Mouse (Mus musculus) kidney, adult 8-10 months (tissue): ENCODE results near the gene Bcam.
"Not testable (repeated sequence)": the region's sequence is repeated elsewhere in the genome, so short reads cannot be mapped to it uniquely, and the experiment has no call there.

Experiments
- DNase-seq, 2 experiments: peaks; one replicate each; pipeline ENCODE4 v3.0.0; 2022

The Bcam gene

DNA sequence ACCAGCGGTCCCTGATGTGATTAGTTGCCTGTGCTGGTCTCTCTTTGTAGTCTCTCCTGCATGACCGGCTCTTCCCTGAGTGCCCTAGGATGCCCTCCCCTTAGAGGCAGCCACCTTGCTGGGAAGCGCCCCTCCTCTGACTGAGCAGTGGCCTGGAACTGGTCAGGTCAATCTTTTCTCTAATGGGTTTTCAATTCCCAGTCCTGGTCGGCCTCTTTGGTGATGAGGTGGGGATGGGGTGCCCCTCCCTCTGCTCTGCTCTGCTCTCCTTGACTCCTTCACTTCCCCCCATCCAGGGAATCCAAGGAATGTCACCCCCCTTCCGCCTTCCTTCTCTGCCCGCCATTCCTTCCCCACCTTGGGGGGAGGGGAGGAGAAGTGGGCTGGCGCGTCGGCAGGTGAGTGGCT, at the start of gene Bcam:
Gene Bcam, minus strand, starts transcription at position 33 of the 408 bp plus-strand sequence.
- peak in 1 of 2 experiments; percentile 67 for DNase-seq

DNA sequence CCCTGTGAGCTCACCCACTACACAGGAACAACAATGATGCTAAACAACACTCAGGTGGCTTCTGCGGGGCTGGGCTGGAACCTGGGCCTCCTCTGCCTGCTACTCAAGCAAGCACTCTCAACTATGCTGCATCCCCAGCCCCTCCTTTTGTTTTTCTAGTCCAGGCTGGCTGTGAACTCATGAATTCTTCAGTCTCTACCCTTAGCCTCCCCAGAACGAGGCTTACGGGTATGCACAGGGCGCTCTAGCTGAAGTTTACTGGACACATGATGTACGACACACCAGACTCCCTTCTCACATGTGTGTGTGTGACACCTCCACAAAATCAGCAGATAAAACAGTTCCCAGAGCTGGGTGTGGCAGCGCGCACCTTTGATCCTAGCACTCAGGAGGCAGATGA, 48.1 kb upstream of the Bcam start:
- DNase-seq: no peak

DNA sequence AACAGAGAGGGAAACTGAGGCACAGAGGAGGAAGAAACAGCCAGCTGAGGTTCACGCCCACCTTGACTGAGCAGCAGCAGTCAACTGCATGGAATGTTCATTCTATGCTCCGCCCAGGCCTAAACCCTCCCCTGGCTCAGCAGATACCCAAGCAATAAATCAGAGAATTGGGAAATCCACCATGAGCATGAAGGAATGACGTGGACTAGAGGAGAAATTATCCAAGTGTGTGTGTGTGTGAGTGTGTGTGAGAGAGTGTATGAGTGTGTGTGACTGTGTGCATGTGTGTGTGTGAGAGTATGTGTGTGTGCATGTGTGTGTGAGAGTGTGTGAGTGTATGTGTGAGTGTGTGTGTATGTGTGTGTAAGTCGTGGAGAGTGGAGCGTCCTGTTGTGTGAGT, 47.6 kb upstream of the Bcam start:
- DNase-seq: no peak

DNA sequence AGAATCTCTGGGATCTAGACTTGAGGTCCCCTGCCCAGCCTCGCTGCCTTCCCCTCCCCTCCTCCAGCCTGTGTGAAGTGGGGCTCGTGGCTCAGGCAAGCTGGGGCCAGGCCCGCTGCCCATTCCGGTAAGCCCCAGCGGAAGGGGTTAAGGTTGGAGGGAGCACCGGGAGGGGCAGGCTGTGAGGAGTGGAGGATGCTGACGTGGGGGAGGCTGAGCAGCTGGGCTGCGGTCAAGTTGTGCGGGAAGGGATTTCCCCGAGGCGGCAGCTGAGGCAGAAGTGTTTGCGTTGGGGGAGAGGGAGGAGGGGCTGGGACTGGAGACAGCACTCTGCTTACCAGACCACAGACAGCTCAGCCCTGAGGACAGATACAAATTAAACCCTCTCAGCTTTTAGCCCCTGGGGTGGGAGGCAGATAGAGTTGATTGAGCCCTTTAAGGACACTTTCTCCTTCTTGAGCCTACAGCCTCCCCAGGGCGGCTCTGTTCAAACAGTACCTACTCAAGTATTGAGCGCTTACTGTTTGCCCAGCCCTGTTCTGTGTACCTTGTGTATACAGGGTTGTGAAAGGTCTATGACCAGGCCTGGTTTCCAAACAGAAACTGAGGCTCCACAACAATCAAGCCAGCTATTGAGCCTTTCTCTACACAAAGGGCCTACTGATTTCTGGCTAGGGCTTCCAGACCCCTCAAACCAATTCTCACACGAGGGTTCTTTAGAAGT, 46.7 kb upstream of the Bcam start:
- DNase-seq: no peak

DNA sequence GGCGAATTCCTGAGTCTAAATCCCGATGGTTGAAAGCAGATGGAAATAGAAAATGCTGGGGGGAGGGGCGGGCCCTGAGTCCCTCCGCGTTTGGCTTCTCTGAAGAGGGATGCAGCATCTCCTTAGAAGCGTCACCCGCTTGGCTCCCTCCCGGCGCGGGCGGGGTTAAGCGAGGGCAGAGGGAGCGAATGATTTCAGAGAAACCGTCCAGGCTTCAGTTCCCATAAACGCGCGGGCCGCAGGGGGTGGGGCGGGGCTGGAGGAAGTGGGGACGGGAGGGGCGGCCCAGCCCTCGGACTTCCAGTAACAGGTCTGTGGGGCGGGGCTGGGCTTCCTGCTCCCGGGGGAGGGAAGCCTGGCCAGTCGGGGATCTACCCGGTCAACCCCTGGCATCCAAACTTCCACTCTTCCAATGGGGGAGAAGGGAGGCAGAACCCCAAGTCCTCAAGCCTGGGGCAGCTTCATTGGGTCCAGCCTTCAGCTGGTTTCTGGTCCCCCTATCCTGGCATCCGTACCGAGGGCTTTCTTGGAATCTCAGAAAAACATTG, 45.5 kb upstream of the Bcam start:
- DNase-seq: peak; percentile 82 to 85

DNA sequence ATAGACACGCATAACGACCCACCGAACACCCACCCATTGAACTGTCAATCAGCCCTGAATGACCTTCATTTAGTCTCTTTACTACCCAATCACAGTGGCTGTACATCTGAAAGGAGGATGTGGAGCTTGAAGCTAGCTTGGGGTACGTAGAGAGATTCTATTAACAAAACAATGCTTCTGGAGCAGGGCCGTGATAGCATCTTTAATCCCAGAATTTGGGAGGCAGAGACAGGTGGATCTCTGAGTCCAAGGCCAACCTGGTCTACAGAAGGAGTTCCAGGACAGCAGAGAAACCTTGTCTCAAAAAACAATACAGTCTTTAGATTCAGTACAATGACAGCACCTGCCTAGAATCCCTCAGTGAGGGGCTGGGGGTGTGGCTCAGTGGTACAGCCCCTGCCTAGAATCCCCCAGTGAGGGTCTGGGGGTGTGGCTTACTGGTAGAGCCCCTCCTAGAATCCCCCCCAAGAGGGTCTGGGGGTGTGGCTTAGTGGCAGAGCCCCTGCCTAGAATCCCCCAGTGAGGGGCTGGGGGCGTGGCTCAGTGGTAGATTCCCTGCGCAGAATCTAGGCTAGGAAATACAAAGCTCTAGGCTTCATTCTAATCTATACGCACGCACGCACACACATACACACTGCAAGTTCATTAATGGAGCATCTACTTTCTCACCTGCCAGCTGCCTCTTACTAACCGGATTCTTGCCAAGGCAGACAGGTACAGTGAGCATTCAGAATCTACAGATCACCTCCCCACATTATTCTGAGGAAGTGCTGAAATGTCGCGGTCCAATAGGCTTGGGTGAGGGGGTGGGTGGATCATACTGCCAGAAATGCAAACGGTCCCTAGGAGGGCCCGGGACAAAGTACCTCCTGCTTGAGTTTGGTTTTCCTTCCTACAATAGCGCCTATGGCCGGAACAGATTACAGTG, 44.7 kb upstream of the Bcam start:
- no peak for DNase-seq

DNA sequence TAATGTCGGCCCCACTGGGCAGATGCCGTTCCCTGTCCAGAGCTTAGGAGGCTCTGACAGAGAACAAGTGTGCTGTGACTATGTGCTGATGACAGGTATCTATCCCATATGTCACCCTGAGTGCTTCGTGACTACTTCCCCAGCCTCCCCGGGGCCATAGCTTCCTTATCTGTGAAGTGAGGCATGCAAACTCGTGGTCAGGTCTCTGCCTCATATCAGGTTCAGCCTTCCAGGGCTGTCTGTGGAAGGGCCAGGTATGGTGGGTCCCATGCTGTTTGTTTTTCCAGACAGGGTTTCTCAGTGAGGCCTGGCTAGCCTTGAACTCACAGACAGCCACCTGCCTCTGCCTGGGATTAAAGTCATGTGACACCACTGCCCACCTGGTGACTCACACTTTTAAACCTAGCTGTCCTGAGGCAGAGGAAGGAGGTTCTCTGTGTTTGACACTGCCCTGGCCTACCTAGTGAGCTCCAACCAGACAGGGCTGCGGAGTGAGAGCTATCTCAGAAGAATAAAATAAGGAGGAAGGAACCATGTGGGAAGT, 42.8 kb upstream of the Bcam start:
- DNase-seq: no peak

DNA sequence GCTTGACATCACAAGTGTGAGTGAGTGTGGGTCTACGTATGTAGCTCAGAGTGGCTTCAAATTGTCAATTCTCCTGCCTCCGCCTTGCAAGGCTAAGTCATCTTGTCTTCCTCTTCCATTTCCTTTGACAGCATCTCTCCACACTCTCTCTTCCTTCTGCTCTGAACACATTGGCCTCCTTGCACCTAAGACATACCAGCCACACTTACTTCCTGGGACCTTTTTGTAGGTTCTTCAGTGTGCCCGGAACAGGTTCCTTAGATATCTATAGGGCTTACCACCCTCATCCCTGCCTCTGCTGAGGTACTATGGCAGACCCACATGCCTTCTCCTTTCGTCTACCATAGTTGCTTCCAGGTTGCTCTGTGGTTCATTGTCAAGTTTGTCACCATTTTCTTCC, 42.3 kb upstream of the Bcam start:
- DNase-seq: no peak

DNA sequence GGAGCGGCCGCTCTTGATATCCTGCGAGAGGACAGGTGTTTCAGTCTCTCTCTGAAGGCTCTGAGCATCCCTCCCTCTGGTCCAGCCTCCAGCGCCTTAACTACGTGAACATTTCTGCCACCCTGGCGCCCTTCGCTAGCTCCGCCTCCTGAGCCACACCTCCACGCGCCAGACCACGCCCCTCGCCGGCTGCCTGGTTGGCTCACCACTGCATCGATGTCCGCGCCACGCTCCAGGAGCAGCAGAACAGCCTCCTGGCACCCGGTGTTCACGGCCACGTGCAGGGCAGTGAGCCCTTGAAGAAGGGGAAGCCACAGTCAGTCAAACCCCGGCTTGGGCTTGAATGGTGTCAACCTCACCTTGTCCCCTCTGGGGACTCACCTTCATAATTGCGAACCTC, 40.3 kb upstream of the Bcam start:
- DNase-seq: peak; percentile 72 to 85

DNA sequence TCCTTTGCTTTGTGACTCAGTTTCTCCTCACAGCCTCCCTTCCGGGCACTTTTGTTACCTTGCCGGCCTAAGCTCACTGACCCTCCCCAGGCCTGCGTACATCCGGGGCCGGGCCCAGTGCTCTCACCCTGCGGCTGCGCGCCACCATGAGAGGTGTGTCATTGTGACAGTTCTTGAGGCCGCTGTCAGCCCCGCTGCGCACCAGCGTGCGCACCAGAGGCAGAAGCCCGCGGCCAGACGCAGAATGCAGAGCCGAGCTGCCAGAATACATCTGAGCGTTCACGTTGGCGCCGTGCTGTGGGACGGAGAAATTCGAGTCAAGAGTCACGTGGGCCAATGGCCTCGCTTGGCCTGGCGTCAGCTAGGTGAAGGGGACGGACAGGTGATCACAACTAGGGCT, 38.6 kb upstream of the Bcam start:
- peak in 1 of 2 experiments; percentile 44 for DNase-seq

DNA sequence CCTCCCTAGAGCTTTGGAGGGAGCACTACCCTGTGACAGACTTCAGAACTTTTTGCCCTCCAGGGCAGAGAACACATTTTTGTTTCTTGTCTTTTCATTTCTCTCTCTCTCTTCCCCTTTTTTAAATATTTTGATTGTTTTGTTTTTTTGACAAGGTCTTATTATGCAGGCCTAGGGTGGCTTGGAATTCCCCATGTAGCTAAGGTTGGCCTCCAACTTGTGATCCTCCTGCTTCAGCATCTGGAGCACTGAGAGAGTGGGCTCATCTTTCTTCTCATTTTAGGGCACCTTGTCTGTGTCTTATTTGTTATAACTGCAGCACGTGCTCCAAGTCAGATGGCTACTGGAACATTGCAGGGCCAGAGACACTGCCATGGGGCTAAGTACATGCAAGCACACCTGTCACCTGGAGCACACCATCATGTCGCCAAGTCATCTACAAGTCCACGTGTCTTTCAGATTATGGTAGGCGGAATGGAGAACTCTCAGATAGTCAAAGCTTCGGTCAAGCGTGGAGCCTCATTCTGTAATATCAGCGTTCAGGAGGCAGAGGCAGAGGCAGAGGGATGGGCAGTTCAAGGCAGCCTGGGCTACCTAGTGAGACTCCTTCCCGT, 35.6 kb upstream of the Bcam start:
- DNase-seq: no peak

DNA sequence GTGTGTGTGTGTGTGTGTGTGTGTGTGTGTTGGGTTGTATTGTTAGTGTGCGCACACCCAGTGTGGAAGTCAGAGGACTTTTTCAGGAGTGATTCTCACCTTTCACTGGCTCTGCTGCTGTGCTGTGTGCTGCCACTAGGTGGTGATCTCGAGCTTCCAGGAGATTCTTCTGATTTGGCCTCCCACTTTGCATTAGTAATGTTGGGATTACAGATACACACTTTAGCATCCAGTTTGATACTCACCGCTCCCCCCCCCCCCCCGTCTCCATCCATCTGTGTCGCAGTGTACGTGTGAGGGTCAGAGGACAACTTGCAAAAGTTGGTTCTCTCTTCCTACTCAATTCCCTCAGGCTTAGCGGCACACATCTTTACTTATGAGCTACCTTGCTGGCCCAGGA, 32.2 kb upstream of the Bcam start:
- DNase-seq: peak in 1 of 2 experiments; percentile 80

DNA sequence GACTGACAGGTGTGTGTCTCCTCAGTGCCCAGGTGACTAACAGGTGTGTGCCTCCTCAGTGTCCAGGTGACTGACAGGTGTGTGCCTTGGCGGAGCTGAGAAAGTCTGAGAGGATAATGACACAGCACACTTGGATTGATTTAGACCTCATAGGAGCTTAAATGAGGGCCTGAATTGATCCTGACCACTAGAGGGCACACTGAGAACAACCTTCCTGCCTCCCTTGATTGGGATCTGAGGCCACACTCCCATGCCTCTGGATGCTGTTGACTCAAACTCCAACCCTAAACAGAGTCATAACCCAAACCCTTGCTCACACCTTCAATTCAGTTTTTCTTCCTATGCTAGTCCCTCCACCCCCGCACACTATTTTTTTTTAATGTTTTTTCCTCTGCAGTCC, 29.9 kb upstream of the Bcam start:
- DNase-seq: peak in 1 of 2 experiments; percentile 80

DNA sequence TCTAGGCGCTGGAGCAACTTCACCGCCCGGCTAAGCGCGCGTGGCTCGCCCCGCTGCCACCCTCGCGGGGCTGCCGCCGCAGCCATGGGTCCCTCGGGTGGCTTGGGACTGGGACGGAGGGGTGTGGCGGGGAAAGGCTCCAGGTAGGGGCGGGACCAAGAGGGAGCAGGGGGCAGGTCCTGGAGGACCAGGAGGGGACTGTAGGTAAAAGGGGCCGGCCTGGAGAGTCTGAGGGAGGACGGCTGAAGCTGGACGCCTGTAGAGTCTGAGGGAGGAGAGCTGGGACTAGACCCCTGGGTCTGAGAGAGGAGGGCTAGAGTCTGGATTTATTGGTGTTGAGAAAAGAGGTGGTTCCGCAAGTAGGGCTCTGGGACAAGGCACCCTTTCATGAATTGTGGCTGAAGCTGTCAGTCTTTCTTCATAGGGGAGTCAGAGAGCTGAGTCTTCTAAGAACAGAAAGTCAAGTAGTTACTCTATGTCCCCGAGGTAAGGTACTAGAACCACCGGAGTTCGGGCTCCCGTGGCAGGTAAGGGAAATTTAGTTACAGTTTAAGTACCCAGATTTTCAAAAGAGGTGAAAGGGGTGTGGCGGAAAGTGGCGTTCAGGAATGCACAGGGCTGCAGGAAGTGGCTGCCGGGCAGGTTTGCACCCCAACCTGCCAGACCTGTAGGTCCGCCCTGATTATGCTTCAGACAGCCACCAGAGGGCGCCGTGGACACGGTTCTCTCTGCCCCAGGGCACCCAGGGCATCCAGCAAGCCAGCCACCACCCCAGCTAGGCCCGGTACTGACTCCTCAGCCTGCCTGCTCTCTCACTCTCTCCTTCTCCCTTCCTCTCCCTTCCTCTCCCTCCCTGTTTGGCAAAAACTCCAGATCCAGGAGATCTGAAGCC, 26.1 kb upstream of the Bcam start, which contains the start of gene Cblc:
Gene Cblc, minus strand, starts transcription at position 113 of the 892 bp plus-strand sequence.
- peak; percentile 91 to 92 for DNase-seq

DNA sequence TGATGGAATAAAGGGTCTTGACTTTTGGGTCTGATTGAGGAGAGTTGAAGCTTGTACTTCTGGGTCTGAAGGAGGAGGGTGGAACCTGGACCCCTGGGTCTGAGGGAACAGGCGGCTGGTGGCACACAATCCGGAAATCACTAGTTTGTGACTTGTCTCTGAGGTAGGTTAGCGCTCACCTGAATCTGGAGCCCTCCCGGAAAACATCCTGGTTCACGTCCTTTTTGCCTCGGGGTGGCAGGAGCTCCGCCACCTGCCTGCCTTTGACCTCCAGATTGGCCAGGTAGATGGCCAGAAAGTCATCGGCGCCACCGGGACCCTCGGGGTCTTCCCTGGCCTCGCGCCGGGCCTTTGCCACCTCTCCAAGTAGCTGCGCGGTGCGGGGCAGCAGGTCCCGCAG, 25.4 kb upstream of the Bcam start:
- no peak for DNase-seq

DNA sequence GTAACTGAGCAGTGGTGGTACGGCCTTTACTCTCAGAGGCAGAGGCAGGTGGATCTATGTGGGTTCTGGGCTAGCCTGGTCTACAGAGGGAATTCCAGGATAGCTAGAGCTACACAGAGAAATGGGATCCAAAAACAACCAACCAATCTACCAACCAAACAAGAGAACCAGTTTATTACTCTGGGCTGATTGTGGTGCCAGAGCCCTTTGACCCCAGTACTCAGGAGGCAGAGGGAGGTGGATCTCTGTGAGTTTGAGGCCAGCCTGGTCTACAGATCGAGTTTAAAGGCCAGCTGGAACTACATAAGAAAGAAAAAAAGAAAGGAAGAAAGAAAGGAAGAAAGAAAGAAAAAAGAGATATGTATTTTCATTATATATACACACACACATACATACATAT, 24.4 kb upstream of the Bcam start:
- no peak for DNase-seq

DNA sequence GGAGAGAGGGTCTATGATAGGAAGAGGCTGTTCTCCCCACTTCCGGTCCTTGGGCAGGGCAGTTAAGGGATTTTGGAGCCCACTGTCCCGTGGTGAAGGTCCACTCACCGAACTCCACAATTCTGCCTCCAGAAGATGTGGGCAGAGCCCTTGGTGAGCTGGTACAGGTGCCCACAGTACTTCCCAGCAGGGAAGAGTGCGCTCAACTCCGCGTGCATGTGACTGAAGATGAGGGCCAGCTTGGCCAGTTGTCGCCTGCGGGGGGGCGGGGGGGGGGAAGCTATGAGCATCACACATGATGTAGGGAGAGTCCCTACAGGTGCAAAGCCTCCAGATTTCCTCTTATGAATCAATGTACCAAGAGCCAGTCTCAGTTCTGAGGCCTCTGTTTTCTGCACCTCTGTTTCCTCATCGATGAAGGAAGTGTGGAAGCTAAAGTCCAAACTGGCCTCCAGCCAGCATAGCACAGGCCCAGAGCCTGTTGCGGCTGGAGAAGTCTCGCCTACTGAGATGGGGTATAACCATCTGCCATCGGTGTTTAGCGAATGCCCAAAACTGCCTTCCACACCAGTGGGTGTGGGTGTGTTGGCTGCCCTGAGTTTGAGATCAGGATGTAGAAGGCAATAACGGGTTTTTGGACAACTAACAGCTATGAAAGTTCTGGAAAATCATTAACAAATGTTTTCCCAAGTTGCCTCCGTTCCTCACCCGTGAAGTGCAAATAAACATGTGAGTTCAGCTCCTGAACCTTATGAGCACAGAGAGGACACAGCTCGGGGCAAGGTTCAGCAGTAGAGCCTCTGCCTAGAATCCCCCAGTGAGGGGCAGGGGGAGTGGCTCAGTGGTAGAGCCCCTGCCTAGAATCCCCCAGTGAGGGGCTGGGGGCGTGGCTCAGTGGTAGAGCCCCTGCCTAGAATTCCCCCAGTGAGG, 22.1 kb upstream of the Bcam start:
- peak; percentile 73 to 80 for DNase-seq

DNA sequence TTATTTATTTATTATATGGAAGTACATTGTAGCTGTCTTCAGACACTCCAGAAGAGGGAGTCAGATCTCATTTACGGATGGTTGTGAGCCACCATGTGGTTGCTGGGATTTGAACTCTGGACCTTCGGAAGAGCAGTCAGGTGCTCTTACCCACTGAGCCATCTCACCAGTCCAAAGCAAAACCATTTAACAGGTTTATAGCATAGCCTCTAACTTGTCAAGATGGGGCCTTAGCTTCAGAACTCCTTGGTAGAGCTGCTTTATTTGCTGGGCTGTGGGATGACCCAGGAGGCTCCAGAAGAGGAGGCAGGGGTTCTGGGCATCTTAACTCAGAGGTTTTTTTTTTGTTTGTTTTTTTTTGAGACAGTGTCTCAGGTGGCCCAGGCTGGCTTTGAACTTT, 20.7 kb upstream of the Bcam start:
- not testable (repeated sequence) for DNase-seq

DNA sequence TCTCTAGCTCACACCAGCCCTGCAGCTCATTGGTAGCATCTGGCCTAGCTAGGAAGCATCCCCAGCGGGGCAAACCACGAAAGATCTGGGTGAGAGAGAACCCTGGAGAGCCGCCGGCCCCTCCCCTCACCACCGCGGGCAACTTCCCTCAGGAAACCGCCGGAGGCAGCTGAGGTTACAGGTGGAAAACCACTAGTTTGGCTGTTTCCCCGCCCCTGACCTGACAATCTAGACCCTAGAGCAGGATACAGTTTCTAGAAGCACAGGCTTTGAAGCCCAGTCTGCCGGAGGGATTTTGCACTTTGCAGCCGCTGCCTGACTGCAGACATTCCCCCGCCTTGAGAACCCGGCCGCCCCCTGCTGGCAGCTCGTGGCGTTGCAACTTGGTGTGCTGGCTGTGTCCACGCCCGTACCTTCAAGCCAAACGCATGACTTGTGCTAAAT, 19.1 kb upstream of the Bcam start:
- DNase-seq: peak; percentile 79 to 89

DNA sequence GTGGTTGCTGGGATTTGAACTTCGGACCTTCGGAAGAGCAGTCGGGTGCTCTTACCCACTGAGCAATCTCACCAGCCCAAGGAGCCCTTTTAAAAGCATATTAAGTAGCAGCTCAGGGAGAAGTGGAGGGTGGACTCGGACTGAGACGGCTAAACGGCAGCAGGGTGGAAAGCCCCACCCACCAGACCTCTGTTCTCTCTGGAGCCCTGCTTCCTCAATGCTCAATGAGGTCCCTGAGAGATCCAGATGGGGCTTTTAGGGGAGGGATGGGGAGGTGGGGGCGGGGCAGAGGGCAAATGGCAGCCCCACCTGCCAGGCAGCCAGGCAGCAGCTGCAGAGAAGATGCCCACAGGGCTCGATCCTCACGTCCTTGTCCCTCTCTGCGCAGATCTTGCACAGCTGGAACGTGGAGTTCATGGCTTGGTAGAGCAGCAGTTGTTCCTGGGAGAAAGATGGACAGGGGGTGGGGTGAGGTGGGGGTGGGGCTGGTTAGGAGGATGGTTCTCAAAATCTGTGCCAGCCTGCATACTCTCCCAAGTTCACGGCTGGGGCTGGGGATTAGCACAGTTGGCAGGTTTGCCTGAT, 15.2 kb upstream of the Bcam start:
- no peak for DNase-seq
